Mouse (Mus musculus) left cerebral cortex, postnatal 10 days (tissue): ENCODE measurements around the gene Magi2. TPM values are rescaled to one million over a fixed set of nuclear protein-coding genes. Genes with fewer than 3 reads are reported as not detected.

Experiments used
- DNase-seq, 2 experiments: peaks; one replicate each; pipeline ENCODE4 v3.0.0; 2021 to 2022; ENCODE audit warnings: low spot score in 2 of 2, mixed read lengths in 1 of 2; ENCODE audit errors: extremely low spot score in 1 of 2
- intact Hi-C: fragments of 180-260 bp; cut with DNase I; formaldehyde crosslinking; loops from one replicate; pipeline ENCODE4 v1.15.1; 2025
- total RNA-seq, 2 experiments: library from RNA; stranded (reverse); gene quantifications; 2 replicates each; pipeline ENCODE4 v1.2.3; 2021

Magi2 gene
- total RNA-seq, 2 experiments from 2014 or later: 89.5 to 96.4 TPM

GRCm38 (mm10) chr5:20634046-20634769 lies 1407.4 kb downstream of the Magi2 start:
- DNase-seq: no peak
- intact Hi-C loops: no loop called here

GRCm38 (mm10) chr5:20634822-20635221 lies 1408.0 kb downstream of the Magi2 start:
- intact Hi-C loops: no loop called here
- DNase-seq: no peak

- peak in 1 of 2 experiments; percentile 32 for DNase-seq
- intact Hi-C loops: no loop called here
Observed at GRCm38 (mm10) chr5:20637300-20637989, 1410.6 kb downstream of the Magi2 start.

- DNase-seq: no peak
- intact Hi-C loops: no loop called here
Observed at GRCm38 (mm10) chr5:20642196-20642595, 1415.4 kb downstream of the Magi2 start.

- intact Hi-C loops: no loop called here
- DNase-seq: no peak
Observed at GRCm38 (mm10) chr5:20643741-20644140, 1416.9 kb downstream of the Magi2 start.

- intact Hi-C loops: no loop called here
- no peak for DNase-seq
Observed at GRCm38 (mm10) chr5:20646947-20647346, 1420.1 kb downstream of the Magi2 start.

GRCm38 (mm10) chr5:20653425-20654185 lies 1426.8 kb downstream of the Magi2 start:
- intact Hi-C loops: no loop called here

GRCm38 (mm10) chr5:20654766-20655472 lies 1428.1 kb downstream of the Magi2 start:
- DNase-seq: no peak
- intact Hi-C loops: no loop called here

More at GRCm38 (mm10) chr5:20653425-20654185, 1426.8 kb downstream of the Magi2 start:
- no peak for DNase-seq

GRCm38 (mm10) chr5:20657056-20657455 lies 1430.2 kb downstream of the Magi2 start:
- no peak for DNase-seq
- intact Hi-C loops: no loop called here

GRCm38 (mm10) chr5:20667601-20668000 lies 1440.8 kb downstream of the Magi2 start:
- DNase-seq: no peak
- intact Hi-C loops: no loop called here

- DNase-seq: no peak
- intact Hi-C loops: no loop called here
Observed at GRCm38 (mm10) chr5:20668736-20669355, 1442.0 kb downstream of the Magi2 start.

- DNase-seq: no peak
- intact Hi-C loops: no loop called here
Observed at GRCm38 (mm10) chr5:20669456-20669855, 1442.6 kb downstream of the Magi2 start.

GRCm38 (mm10) chr5:20671826-20672225 lies 1445.0 kb downstream of the Magi2 start:
- peak in 1 of 2 experiments; percentile 60 for DNase-seq

GRCm38 (mm10) chr5:20674523-20674922 lies 1447.7 kb downstream of the Magi2 start:
- intact Hi-C loops: no loop called here

More at GRCm38 (mm10) chr5:20671826-20672225, 1445.0 kb downstream of the Magi2 start:
- intact Hi-C loops: no loop called here

GRCm38 (mm10) chr5:20675163-20675665 lies 1448.4 kb downstream of the Magi2 start:
- intact Hi-C loops: no loop called here

More at GRCm38 (mm10) chr5:20674523-20674922, 1447.7 kb downstream of the Magi2 start:
- DNase-seq: no peak

GRCm38 (mm10) chr5:20676193-20676871 lies 1449.5 kb downstream of the Magi2 start:
- no peak for DNase-seq
- intact Hi-C loops: no loop called here

More at GRCm38 (mm10) chr5:20675163-20675665, 1448.4 kb downstream of the Magi2 start:
- no peak for DNase-seq

- no peak for DNase-seq
- intact Hi-C loops: no loop called here
Observed at GRCm38 (mm10) chr5:20677246-20677645, 1450.4 kb downstream of the Magi2 start.

- DNase-seq: no peak
- intact Hi-C loops: no loop called here
Observed at GRCm38 (mm10) chr5:20678573-20678972, 1451.7 kb downstream of the Magi2 start.
